Mouse (Mus musculus): ENCODE results near the gene Tk1.

- TF ChIP-seq CTCF (IDR thresholded peaks at IDR 0.05) (no peak), EP300 (IDR thresholded peaks at IDR 0.05) (no peak)
Observed at GRCm38 (mm10) chr11:117809407-117810311, 16.2 kb downstream of the Tk1 start, which contains the start of the genes Gm20708 and Syngr2.

All from lung, postnatal 0 days (tissue).